ENCODE assay signal across 9 mouse cellular contexts in the genomic region with DNA sequence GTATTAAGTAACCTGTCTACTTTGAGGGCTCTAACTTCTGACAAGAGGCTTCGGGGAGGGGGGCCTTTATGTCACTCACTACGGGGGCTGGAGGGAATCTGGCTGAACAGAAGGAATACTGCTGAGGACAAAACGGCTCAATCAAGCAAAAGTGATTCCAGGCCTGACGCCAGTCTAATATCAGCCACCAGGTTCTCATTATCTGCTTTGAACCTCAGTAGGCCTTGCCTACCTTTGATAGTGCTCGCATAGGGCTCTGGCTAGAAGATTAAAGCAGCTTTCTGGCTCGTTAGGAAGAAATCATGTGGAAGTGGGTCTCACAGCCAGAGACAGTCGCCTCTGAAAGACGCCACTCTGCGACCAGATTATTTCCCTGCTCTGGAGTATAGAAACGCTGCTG.
DNase-seq lines count a peak whose midpoint lies in the region; ATAC-seq and TF ChIP-seq lines count a peak whose summit lies in the region.
"Had no signal": no experiment of that assay in that cellular context is flagged by ENCODE, and none has a peak within 500 bp of the region (broad histone marks: within the 10 kb centered on the region; RNA-seq: fewer than 3 reads in every experiment).

No protein-coding gene starts in this region.

- H3K36me3 ChIP-seq in forebrain, postnatal 0 days (ENCODE audit: insufficient read depth), result no peaks in the 10 kb centered on the region
- no peaks in the 10 kb centered on the region for H3K36me3 ChIP-seq in limb, embryonic 15.5 days
- H3K36me3 ChIP-seq in intestine, postnatal 0 days (ENCODE audit: control insufficient read depth, insufficient read depth), result no peaks in the 10 kb centered on the region

- peak; percentile 76 for ATAC-seq in forebrain, postnatal 0 days
- no peak for ATAC-seq in limb, embryonic 15.5 days (ENCODE audit: insufficient number of reproducible peaks, low FRiP score, low TSS enrichment, low read depth)
- ATAC-seq in intestine, postnatal 0 days, result no peak

- no peak for TF ChIP-seq CTCF in forebrain, postnatal 0 days (IDR thresholded peaks at IDR 0.05; ENCODE audit: low read depth)
- no peak for TF ChIP-seq CTCF in intestine, postnatal 0 days (IDR thresholded peaks at IDR 0.05; ENCODE audit: low read depth)

- peak; percentile 7 for DNase-seq in brain, adult 2 months (ENCODE audit: low read depth, low spot score)
- peak; percentile 37 for DNase-seq in embryo, embryonic 11 days
- DNase-seq in forebrain, postnatal 0 days, result peak; percentile 35
- DNase-seq in kidney, postnatal 10 days, result no peak
- DNase-seq in urinary bladder, postnatal 14 days (ENCODE audit: low spot score), result no peak
- DNase-seq: gastrocnemius, postnatal 36 days; lung, postnatal 10 days had no signal

- H3K4me1 ChIP-seq in forebrain, postnatal 0 days (ENCODE audit: insufficient read depth), result no peaks in the 10 kb centered on the region
- H3K4me1 ChIP-seq in limb, embryonic 15.5 days, result peaks cover 10% of the 10 kb centered on the region; the same call in 1 of the 2 replicates
- H3K4me1 ChIP-seq in intestine, postnatal 0 days (replicated peaks; ENCODE audit: control insufficient read depth, insufficient read depth, low read length), result no peaks in the 10 kb centered on the region

- H3K27me3 ChIP-seq in forebrain, postnatal 0 days (ENCODE audit: insufficient read depth, low read length), result no peaks in the 10 kb centered on the region
- no peaks in the 10 kb centered on the region for H3K27me3 ChIP-seq in limb, embryonic 15.5 days
- no peaks in the 10 kb centered on the region for H3K27me3 ChIP-seq in intestine, postnatal 0 days (replicated peaks; ENCODE audit: control insufficient read depth, insufficient read depth, low read length)

- H3K4me2 ChIP-seq in forebrain, postnatal 0 days (ENCODE audit: low read depth), result peak overlapping the region; percentile 8; the same call in 1 of the 2 replicates
- H3K4me2 ChIP-seq in limb, embryonic 15.5 days, result no peak overlapping the region
- H3K4me2 ChIP-seq in intestine, postnatal 0 days (replicated peaks; ENCODE audit: low read depth), result no peak overlapping the region

- H3K27ac ChIP-seq in forebrain, postnatal 0 days (ENCODE audit: low read depth, low read length), result peak overlapping the region; percentile 3; the same call in 1 of the 2 replicates
- H3K27ac ChIP-seq in limb, embryonic 15.5 days, result 0 out of 2 replicates have a peak overlapping the region, but pooled peaks have one; percentile 11
- no peak overlapping the region for H3K27ac ChIP-seq in intestine, postnatal 0 days (ENCODE audit: low read depth, low read length)

- 3% methylated on average over 10 of the region's 10 CpGs for WGBS in forebrain, postnatal 0 days
- WGBS in limb, embryonic 15.5 days, result 26% methylated on average over 10 of the region's 10 CpGs
- WGBS in intestine, postnatal 0 days, result 68% methylated on average over 10 of the region's 10 CpGs

- no peak overlapping the region for H3K4me3 ChIP-seq in forebrain, postnatal 0 days (ENCODE audit: low read depth, low read length)
- no peak overlapping the region for H3K4me3 ChIP-seq in limb, embryonic 15.5 days
- H3K4me3 ChIP-seq in intestine, postnatal 0 days (ENCODE audit: low read depth, low read length), result no peak overlapping the region

- no peaks in the 10 kb centered on the region for H3K9me3 ChIP-seq in forebrain, postnatal 0 days (ENCODE audit: low read length)
- H3K9me3 ChIP-seq in limb, embryonic 15.5 days, result no peaks in the 10 kb centered on the region
- no peaks in the 10 kb centered on the region for H3K9me3 ChIP-seq in intestine, postnatal 0 days (ENCODE audit: control insufficient read depth)

- H3K9ac ChIP-seq in forebrain, postnatal 0 days, result no peak overlapping the region
- H3K9ac ChIP-seq in limb, embryonic 15.5 days, result no peak overlapping the region
- no peak overlapping the region for H3K9ac ChIP-seq in intestine, postnatal 0 days (ENCODE audit: low read depth, low read length)

Comparison
In these comparisons a context has a peak if more than half of its experiments do, and no peak if none do; other contexts are left out.
1. DNase-seq: peak in brain, adult 2 months (single experiment), embryo, embryonic 11 days (single experiment) and forebrain, postnatal 0 days (single experiment); none in kidney, postnatal 10 days (single experiment) and urinary bladder, postnatal 14 days (single experiment).